Mouse (Mus musculus) midbrain, embryonic 12.5 days (tissue): Measurements from ENCODE around the gene Ttc4. TPM values are rescaled to one million over a fixed set of nuclear protein-coding genes. Genes with fewer than 3 reads are reported as not detected.

Experiments
- ATAC-seq: fragments of 200-750 bp; cut with Nextera tagmentation; 2 replicates; pipeline ENCODE4 v1.8.0; 2017; ENCODE audit warnings: low read depth, moderate TSS enrichment, moderate library complexity; ENCODE audit not compliant: low FRiP score
- H3K27ac ChIP-seq: fragments of 300-500 bp; sonication (generic); replicated peaks from 2 replicates; pipeline ENCODE4 v1.5.1; 2016; ENCODE audit warnings: mild to moderate bottlenecking
- H3K27me3 ChIP-seq: fragments of 300-500 bp; sonication (generic); 2 replicates; pipeline ENCODE4 v1.6.1; 2016; ENCODE audit warnings: mild to moderate bottlenecking
- H3K36me3 ChIP-seq: fragments of 300-500 bp; sonication (generic); 2 replicates; pipeline ENCODE4 v1.6.1; 2016
- H3K4me1 ChIP-seq: fragments of 300-500 bp; sonication (generic); 2 replicates; pipeline ENCODE4 v1.6.1; 2016
- H3K4me2 ChIP-seq: fragments of 300-500 bp; sonication (generic); replicated peaks from 2 replicates; pipeline ENCODE4 v1.6.1; 2016; ENCODE audit warnings: mild to moderate bottlenecking, moderate library complexity
- H3K4me3 ChIP-seq: fragments of 300-500 bp; sonication (generic); 2 replicates; pipeline ENCODE4 v1.5.1; 2016; ENCODE audit warnings: mild to moderate bottlenecking
- H3K9ac ChIP-seq: fragments of 300-500 bp; sonication (generic); replicated peaks from 2 replicates; pipeline ENCODE4 v1.6.1; 2016; ENCODE audit warnings: mild to moderate bottlenecking, moderate library complexity
- H3K9me3 ChIP-seq: fragments of 300-500 bp; sonication (generic); 2 replicates; pipeline ENCODE4 v1.6.1; 2016; ENCODE audit warnings: mild to moderate bottlenecking
- WGBS: fragments of 180-500 bp; shearing (Covaris S2); methylation state at CpG from one replicate; pipeline ENCODE4 v1.1.7; 2016; 5-methylcytosine and 5-hydroxymethylcytosine counted together
- polyA plus RNA-seq: library from polyadenylated mRNA; unstranded; fragments of >200 nt; fragmentation: Nextera tagmentation; extraction: Ambion mirVana; gene quantifications from 2 replicates; pipeline ENCODE4 v1.2.1, GENCODE M21; 2016

Ttc4 gene
- polyA plus RNA-seq, 1 experiment from 2014 or later: 101 TPM

- Histone ChIP-seq H3K4me3 (peak within 1 kb of the TSS; percentile 74), H3K27ac (peak within 1 kb of the TSS; percentile 69), H3K4me1 (peaks cover 8% of the 10 kb centered on the region), H3K36me3 (peaks cover 26% of the 10 kb centered on the region), H3K9me3 (no peaks in the 10 kb centered on the region), H3K9ac (peak within 1 kb of the TSS; percentile 83), H3K4me2 (peak within 1 kb of the TSS; percentile 92), H3K27me3 (peaks cover 34% of the 10 kb centered on the region)
- ATAC-seq: peak; percentile 98
- 3% methylated on average over 40 of the region's 40 CpGs for WGBS
Observed at GRCm38 (mm10) chr4:106650833-106651527, 27.8 kb downstream of the Ttc4 start, which contains the start of gene Pars2. Gene Pars2 (plus strand): TSS chr4:106651069.

- Histone ChIP-seq H3K27ac (no peak overlapping the region), H3K4me2 (no peak overlapping the region), H3K27me3 (peaks cover 39% of the 10 kb centered on the region), H3K4me3 (no peak overlapping the region), H3K36me3 (no peaks in the 10 kb centered on the region), H3K9ac (no peak overlapping the region), H3K4me1 (peaks cover 14% of the 10 kb centered on the region), H3K9me3 (no peaks in the 10 kb centered on the region)
- 87% methylated on average over 6 of the region's 6 CpGs for WGBS
- no peak for ATAC-seq
Observed at GRCm38 (mm10) chr4:106647137-106647536, 31.6 kb downstream of the Ttc4 start.

- H3K27me3 ChIP-seq: peaks cover 42% of the 10 kb centered on the region
- H3K9ac ChIP-seq: no peak overlapping the region
- no peak overlapping the region for H3K4me3 ChIP-seq
- H3K36me3 ChIP-seq: no peaks in the 10 kb centered on the region
- 78% methylated on average over 5 of the region's 5 CpGs for WGBS
- H3K4me2 ChIP-seq: no peak overlapping the region
- no peaks in the 10 kb centered on the region for H3K9me3 ChIP-seq
- ATAC-seq: no peak
- no peak overlapping the region for H3K27ac ChIP-seq
- 0 out of 2 replicates have a peak, but pooled peaks cover 6% of the 10 kb centered on the region for H3K4me1 ChIP-seq
Observed at GRCm38 (mm10) chr4:106645797-106646196, 32.9 kb downstream of the Ttc4 start.

GRCm38 (mm10) chr4:106644218-106644610 is 34.5 kb downstream of the Ttc4 start:
- H3K9me3 ChIP-seq: no peaks in the 10 kb centered on the region
- no peak overlapping the region for H3K4me2 ChIP-seq
- no peak overlapping the region for H3K27ac ChIP-seq
- WGBS: 79% methylated on average over 6 of the region's 6 CpGs
- no peak overlapping the region for H3K4me3 ChIP-seq
- 0 out of 2 replicates have a peak, but pooled peaks cover 6% of the 10 kb centered on the region for H3K4me1 ChIP-seq
- ATAC-seq: no peak
- H3K9ac ChIP-seq: no peak overlapping the region
- peaks cover 38% of the 10 kb centered on the region for H3K27me3 ChIP-seq
- H3K36me3 ChIP-seq: no peaks in the 10 kb centered on the region

- 53% methylated on average over 8 of the region's 8 CpGs for whole genome bisulfite sequencing
- H3K4me3 ChIP-seq: no peak overlapping the region
- H3K27me3 ChIP-seq: peaks cover 33% of the 10 kb centered on the region
- H3K9me3 ChIP-seq: no peaks in the 10 kb centered on the region
- H3K27ac ChIP-seq: no peak overlapping the region
- H3K36me3 ChIP-seq: no peaks in the 10 kb centered on the region
- 0 out of 2 replicates have a peak, but pooled peaks cover 6% of the 10 kb centered on the region for H3K4me1 ChIP-seq
- no peak overlapping the region for H3K9ac ChIP-seq
- ATAC-seq: no peak
- H3K4me2 ChIP-seq: no peak overlapping the region
Observed at GRCm38 (mm10) chr4:106643483-106644217, 35.1 kb downstream of the Ttc4 start.

- no peak overlapping the region for H3K4me2 ChIP-seq
- 51% methylated on average over 9 of the region's 9 CpGs for WGBS
- no peaks in the 10 kb centered on the region for H3K36me3 ChIP-seq
- peaks cover 8% of the 10 kb centered on the region; the same call in 1 of the 2 replicates for H3K27me3 ChIP-seq
- H3K27ac ChIP-seq: peak overlapping the region; percentile 56
- no peaks in the 10 kb centered on the region for H3K9me3 ChIP-seq
- peaks cover 7% of the 10 kb centered on the region for H3K4me1 ChIP-seq
- ATAC-seq: no peak
- no peak overlapping the region for H3K4me3 ChIP-seq
- no peak overlapping the region for H3K9ac ChIP-seq
Observed at GRCm38 (mm10) chr4:106634086-106634479, 44.7 kb downstream of the Ttc4 start.

GRCm38 (mm10) chr4:106633281-106634085 is 45.3 kb downstream of the Ttc4 start:
- Histone ChIP-seq H3K36me3 (no peaks in the 10 kb centered on the region), H3K27ac (peak overlapping the region; percentile 56), H3K9me3 (no peaks in the 10 kb centered on the region), H3K27me3 (peaks cover 10% of the 10 kb centered on the region; the same call in 1 of the 2 replicates), H3K4me1 (peaks cover 7% of the 10 kb centered on the region), H3K4me3 (no peak overlapping the region), H3K4me2 (no peak overlapping the region), H3K9ac (no peak overlapping the region)
- WGBS: 41% methylated on average over 8 of the region's 8 CpGs
- ATAC-seq: no peak

- Histone ChIP-seq H3K9me3 (no peaks in the 10 kb centered on the region), H3K27ac (no peak overlapping the region), H3K36me3 (no peaks in the 10 kb centered on the region), H3K4me3 (no peak overlapping the region), H3K27me3 (peaks cover 19% of the 10 kb centered on the region; the same call in 1 of the 2 replicates), H3K9ac (no peak overlapping the region), H3K4me1 (peaks cover 7% of the 10 kb centered on the region), H3K4me2 (no peak overlapping the region)
- WGBS: 57% methylated on average over 1 of the region's 3 CpGs
- no peak for ATAC-seq
Observed at GRCm38 (mm10) chr4:106632313-106632712, 46.4 kb downstream of the Ttc4 start.

GRCm38 (mm10) chr4:106630333-106631220 is 48.2 kb downstream of the Ttc4 start:
- WGBS: 31% methylated on average over 14 of the region's 14 CpGs
- Histone ChIP-seq H3K9ac (no peak overlapping the region), H3K27ac (peak overlapping the region; percentile 40), H3K9me3 (no peaks in the 10 kb centered on the region), H3K36me3 (no peaks in the 10 kb centered on the region), H3K4me1 (peaks cover 7% of the 10 kb centered on the region), H3K4me2 (no peak overlapping the region), H3K4me3 (no peak overlapping the region), H3K27me3 (peaks cover 22% of the 10 kb centered on the region; the same call in 1 of the 2 replicates)
- ATAC-seq: peak; percentile 80

GRCm38 (mm10) chr4:106629374-106629773 is 49.4 kb downstream of the Ttc4 start:
- no peak overlapping the region for H3K4me3 ChIP-seq
- no peaks in the 10 kb centered on the region for H3K36me3 ChIP-seq
- H3K4me2 ChIP-seq: no peak overlapping the region
- H3K27me3 ChIP-seq: peaks cover 34% of the 10 kb centered on the region
- no peaks in the 10 kb centered on the region for H3K9me3 ChIP-seq
- H3K9ac ChIP-seq: no peak overlapping the region
- WGBS: 79% methylated on average over 5 of the region's 5 CpGs
- H3K4me1 ChIP-seq: peaks cover 7% of the 10 kb centered on the region
- H3K27ac ChIP-seq: no peak overlapping the region
- ATAC-seq: no peak
